Mouse (Mus musculus) gastrocnemius, postnatal 10 days (tissue): ENCODE results near the gene Rcc2. TPM values are rescaled to one million over a fixed set of nuclear protein-coding genes. Genes with fewer than 3 reads are reported as not detected.

Experiments used
- DNase-seq: peaks from one replicate; pipeline ENCODE4 v3.0.0; 2021; ENCODE audit warnings: mixed read lengths
- microRNA-seq, 2 experiments: library from miRNA; unstranded; fragments of <30 nt; microRNA quantifications; one replicate each; pipeline ENCODE4 v1.2.0; 2021
- total RNA-seq, 2 experiments: library from RNA; stranded (reverse); gene quantifications; 2 replicates each; pipeline ENCODE4 v1.2.3; 2021

The Rcc2 gene
- total RNA-seq, 2 experiments from 2014 or later, result 23.4 to 30.2 TPM

- DNase-seq, result no peak
Observed at GRCm38 (mm10) chr4:140755811-140756210, 55.5 kb downstream of the Rcc2 start.

- no peak for DNase-seq
Observed at GRCm38 (mm10) chr4:140761601-140762000, 61.3 kb downstream of the Rcc2 start.

- peak; percentile 78 for DNase-seq
Observed at GRCm38 (mm10) chr4:140763158-140763557, 62.8 kb downstream of the Rcc2 start.

GRCm38 (mm10) chr4:140765936-140766335 is 65.6 kb downstream of the Rcc2 start:
- DNase-seq, result no peak

GRCm38 (mm10) chr4:140768973-140769372 is 68.6 kb downstream of the Rcc2 start:
- DNase-seq, result no peak

GRCm38 (mm10) chr4:140770433-140770832 is 70.1 kb downstream of the Rcc2 start:
- peak; percentile 53 for DNase-seq

- no peak for DNase-seq
Observed at GRCm38 (mm10) chr4:140771091-140771490, 70.8 kb downstream of the Rcc2 start.

Small RNAs within 50 kb of the gene (microRNA-seq; reads per million reads assigned to microRNA genes)
- gene Gm23045 (0 reads per million in 2 experiments), gene Gm25951 (0 to 0.25 reads per million in 2 experiments)

Other genes starting within 250 kb of the Rcc2 start
- 10 to 100 TPM; 50.3 to 53.7 TPM for gene Arhgef10l, start 34.5 kb upstream of the Rcc2 start, total RNA-seq
- not detected for gene Padi6, start 42.1 kb downstream of the Rcc2 start, total RNA-seq
- gene Padi4, start 73.7 kb downstream of the Rcc2 start, total RNA-seq, result under 1 TPM; 0.35 to 0.90 TPM
- under 1 TPM; 0.65 to 0.75 TPM for gene Padi3, start 110.1 kb downstream of the Rcc2 start, total RNA-seq
- gene Padi1, start 145.2 kb downstream of the Rcc2 start, total RNA-seq, result under 1 TPM in 1 of 2 experiments, not detected in 1; 0.09 TPM
- 100 to 1,000 TPM in 1 of 2 experiments, 10 to 100 TPM in 1; 96.8 to 105 TPM for gene Padi2, start 205.8 kb downstream of the Rcc2 start, total RNA-seq